Mouse (Mus musculus): Measurements from ENCODE around the gene Spata21.
"Not testable (repeated sequence)": the region's sequence is repeated elsewhere in the genome, so short reads cannot be mapped to it uniquely, and the experiment has no call there.

Gene Spata21

DNA sequence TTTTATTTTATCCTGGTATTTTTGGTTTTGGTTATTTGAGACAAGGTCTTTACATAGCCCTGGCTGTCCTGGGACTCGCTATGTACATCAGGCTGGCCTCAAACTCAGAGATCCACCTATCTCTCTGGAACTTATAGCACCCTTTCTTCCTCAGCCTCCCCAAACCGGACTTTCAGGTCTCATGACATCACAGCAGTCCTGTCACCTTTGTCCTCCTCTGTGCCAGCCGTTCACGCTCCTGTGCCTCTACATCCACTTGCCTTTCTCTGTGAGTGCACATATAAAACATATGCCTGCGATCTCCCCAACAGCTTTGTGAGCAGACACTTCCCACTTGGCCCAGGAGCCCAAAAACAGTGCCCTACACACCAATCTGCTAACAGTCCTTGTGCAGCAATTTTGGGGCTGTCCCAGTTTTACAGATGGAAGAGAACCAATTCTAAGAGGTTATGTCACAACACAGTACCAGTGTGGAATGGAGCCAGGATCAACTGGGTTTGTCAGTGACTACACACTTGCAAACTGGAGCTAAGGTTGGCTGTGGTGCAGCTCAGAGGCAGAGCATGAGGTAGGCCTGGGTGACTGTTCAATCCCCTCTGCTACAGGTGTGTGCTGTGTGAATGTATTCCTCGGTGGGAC lies 42.7 kb downstream of the Spata21 start:
- peak; percentile 82 for DNase-seq (ENCODE audit: low spot score)

GRCm38 (mm10) chr4:141131531-141132061 lies 43.5 kb downstream of the Spata21 start:
- DNase-seq (ENCODE audit: low spot score) = peak; percentile 31

- no peak for DNase-seq (ENCODE audit: low spot score)
Measured at GRCm38 (mm10) chr4:141132191-141132590, 44.1 kb downstream of the Spata21 start.

DNA sequence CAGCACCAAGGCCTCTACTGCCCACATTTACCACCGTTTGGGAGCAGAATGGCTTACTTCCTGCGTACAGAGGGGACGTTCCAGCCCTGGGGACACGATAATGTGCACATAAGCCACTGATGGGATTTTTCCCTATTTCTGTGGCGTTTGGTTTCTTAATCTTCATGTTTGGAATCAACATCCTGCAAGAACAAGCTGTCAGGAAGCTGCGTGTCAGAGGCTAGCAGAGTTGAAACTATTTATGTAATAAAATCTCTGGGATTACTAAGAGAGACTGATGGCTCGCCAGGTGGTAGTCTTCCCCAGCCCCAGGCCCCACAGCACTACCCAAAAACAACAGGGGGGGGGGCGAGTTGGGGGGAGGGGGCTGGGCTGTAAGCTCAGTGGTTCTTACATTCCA lies 45.1 kb downstream of the Spata21 start:
- no peak for DNase-seq (ENCODE audit: low spot score)

DNA sequence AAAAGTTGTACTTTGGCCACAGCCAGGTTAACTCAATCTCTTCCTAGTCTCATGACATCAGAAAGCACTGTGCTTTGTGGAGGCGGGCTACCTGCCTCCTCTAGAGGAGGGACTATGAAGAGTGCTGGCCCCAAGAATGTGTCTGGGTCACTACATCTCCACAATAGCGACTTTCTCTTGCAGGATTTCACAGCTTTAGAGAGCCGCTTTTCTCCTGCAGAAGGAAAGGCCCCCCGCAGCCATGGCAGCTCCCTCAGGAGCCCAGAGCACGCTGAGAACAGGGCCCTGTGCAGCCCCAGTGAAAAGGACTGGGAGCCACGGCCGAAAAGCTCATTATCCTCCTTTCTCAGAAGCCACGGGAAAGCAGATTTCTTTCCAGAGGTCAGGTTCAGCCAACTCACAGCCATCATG lies 45.9 kb downstream of the Spata21 start:
- no peak for DNase-seq (ENCODE audit: low spot score)

DNA sequence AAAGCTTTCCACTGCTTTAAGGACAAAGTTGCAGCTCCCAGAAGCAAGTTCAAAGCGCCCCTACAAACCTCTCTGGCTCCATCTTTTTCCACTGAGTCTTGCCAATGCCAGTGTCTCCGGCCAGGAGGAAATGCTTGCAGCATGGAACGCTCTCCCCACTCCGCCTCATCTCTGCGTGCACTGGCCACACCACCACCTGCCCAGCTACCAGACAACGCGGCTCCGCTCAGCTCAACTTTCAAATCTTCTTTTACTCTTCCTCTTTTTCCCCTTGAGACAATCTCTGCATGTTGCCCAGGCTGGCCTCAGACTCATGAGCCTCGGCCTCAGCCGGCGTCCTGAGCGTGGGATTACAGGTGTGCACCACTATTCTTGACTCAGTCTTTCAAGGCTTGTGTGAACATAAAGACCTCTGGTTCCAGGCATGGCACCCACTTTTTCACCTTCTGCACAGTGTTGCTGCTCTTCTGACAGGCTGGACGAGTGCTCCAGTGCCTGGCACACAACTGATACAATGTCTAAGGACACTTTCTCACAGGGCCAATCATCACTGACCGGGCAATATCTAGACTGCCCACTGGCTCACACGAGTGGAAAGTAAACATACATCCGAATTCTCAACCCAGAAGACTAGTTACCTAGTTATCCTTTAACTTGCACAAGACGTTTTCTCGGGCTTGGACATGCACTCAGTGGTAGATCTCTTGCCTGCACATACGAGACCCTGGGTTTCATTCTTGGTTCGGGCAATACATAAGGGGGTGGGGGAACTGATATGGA lies 46.8 kb downstream of the Spata21 start:
- peak; percentile 38 for DNase-seq (ENCODE audit: low spot score)

DNA sequence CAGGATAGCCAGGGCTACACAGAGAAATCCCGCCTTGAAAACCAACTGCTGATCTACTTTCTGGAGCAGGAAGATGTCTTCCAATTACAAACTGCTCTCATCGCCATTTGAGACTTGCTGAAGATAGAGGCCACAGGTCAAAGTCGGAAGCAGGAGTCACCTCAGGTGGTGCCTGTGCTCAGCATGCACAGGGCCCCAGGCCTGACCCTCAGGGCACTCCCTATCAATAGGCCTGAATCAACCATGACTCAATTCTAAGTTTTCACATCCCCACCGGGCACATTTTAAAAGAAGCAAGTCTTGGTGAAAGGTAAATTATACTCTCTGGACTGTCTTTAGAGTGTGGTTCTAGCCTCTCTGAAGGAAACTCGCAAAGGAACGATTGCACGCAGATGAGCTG lies 48.0 kb downstream of the Spata21 start:
- DNase-seq (ENCODE audit: low spot score) = no peak

DNA sequence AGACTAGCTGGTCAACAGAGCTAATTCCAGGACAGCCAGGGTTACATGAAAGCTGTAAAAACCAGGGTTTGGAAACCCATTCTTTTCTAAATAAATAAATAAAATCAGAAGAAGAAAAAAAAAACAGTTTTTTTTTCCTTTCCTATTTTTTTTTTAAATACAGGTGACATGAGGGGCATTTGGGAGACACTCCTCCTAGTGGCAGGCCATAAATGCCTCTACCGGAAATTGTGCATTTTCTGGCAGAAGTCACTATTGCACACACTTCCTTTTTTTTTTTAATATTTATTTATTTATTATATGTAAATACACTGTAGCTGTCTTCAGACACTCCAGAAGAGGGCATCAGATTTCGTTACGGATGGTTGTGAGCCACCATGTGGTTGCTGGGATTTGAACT lies 49.6 kb downstream of the Spata21 start:
- not testable (repeated sequence) for DNase-seq (ENCODE audit: low spot score)

- peak; percentile 29 for DNase-seq (ENCODE audit: low spot score)
Measured at GRCm38 (mm10) chr4:141138425-141139115, 50.4 kb downstream of the Spata21 start.

DNA sequence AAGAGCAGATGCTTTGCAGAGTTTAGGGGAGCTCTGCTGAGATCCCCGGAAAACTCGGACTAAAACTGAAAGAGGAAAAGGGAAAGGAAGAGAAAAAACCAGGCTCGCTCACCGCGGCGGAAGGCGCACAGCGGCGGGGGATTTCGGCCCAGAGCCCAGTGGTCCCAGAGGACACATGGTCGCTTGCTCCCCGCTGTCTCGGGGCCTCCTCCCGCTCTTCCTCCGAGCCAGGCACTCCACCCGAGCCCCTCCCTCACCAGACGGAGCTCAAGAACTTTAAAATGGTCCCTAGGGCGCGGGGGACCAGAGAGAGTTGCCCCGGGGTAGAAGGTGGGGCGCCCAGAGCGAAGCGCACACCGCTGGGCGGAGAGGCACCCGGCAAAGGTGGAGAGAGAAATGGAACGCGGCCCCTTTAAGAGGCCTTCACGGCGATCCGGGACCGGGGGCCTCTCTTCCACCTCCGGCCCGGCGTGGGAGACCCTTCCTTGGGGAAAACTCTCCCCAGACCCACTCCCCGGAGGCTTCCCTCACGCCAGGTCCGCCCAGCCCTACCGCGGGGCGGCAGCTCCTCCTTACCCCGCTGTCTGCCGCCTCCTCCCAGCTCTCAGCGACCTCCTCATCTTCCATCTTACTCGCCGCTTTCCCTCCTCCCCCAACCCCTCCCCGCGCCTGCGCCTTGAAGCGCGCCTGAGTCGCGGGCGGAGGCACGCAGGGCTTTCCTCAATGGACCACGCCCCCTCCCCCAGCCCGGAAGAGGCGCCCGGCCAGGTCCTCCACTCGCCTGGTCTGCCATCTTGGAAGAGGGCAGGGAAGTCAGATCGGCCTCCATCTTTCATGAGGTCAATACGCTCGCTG lies 51.2 kb downstream of the Spata21 start, which contains the start of gene Szrd1:
Gene Szrd1, minus strand, starts transcription at position 660 of the 855 bp plus-strand sequence.
- DNase-seq (ENCODE audit: low spot score) = peak; percentile 99

DNA sequence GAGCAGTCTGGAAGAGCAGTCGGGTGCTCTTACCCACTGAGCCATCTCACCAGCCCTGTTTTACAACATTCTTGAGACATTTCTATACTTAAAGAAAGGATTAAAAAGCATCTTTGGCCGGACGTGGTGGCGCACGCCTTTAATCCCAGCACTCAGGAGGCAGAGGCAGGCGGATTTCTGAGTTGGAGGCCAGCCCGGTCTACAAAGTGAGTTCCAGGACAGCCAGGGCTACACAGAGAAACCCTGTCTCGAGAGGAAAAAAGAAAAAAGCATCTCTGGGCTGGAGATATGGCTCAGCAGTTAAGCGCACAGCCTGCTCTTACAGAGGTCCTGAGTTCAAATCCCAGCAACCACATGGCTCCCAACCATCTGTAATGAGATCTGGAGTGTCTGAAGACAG lies 52.2 kb downstream of the Spata21 start:
- DNase-seq (ENCODE audit: low spot score) = not testable (repeated sequence)

DNA sequence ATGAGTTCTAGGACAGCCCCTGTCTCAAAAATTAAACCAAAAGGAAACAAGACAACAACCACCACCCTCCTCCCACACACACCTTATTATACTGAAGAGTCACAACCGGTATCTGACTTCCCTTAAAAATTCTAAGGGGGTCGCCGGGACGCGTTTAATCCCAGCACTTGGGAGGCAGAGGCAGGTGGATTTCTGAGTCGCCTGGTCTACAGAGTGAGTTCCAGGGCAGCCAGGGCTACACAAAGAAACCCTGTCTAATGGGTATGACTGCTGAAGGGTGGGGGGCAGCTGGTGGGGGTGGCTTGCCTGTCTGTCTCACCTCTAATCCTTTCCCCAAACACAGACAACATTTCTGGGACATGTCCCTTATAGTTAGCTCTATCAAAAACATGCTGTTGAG lies 52.8 kb downstream of the Spata21 start:
- DNase-seq (ENCODE audit: low spot score) = no peak

- DNase-seq (ENCODE audit: low spot score) = peak; percentile 77
Measured at GRCm38 (mm10) chr4:141142285-141142811, 54.2 kb downstream of the Spata21 start.

- DNase-seq (ENCODE audit: low spot score) = not testable (repeated sequence)
Measured at GRCm38 (mm10) chr4:141145124-141145523, 57.0 kb downstream of the Spata21 start.

- no peak for DNase-seq (ENCODE audit: low spot score)
Measured at GRCm38 (mm10) chr4:141146491-141147033, 58.4 kb downstream of the Spata21 start.

DNA sequence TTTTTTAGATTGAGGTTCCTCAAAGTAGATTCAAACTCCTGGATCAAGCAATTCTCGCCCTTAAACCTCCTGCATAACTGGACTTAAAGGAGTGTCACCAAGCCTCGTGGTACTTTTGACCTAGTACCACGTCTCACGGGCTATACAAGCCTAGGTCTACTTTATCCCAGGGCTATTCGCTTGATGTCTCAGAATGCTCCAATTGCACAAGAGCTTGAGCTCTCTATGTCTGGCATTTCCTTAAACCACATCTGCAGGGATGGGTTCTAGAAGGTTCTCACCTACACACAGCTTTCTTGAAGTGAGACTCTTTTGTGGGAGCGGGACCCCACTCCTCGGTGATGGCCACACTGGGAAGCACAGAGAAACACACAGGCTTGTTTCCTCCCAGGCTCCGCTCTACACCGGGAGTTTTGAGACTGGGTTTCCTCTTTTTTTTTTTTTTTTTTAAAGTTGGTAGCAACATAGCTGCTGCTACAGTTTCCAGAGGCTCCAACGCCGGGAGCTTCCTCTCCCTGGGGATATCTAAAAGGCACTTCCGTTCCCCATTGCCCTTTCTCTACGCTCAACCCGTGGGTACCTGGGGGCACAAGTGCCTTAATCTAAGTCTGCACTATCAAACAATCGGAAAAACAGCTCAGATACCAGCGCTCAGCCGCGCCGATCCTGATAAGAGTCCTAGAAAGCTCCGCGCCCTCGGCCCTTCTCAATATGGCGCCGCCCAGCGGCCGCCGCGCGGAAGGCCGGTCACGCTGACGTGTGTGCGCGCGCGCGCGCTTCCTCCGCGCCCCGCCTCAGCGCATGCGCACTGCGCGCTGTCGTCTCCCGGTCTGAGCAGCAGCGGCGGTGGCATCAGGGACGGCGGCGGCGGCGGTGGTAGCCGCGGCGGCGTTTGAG lies 59.2 kb downstream of the Spata21 start, which contains the start of gene Fbxo42:
Gene Fbxo42, plus strand, starts transcription at position 802 of the 897 bp plus-strand sequence.
- peak; percentile 94 for DNase-seq (ENCODE audit: low spot score)

GRCm38 (mm10) chr4:141148009-141148801 lies 60.1 kb downstream of the Spata21 start:
- DNase-seq (ENCODE audit: low spot score) = peak; percentile 32

DNA sequence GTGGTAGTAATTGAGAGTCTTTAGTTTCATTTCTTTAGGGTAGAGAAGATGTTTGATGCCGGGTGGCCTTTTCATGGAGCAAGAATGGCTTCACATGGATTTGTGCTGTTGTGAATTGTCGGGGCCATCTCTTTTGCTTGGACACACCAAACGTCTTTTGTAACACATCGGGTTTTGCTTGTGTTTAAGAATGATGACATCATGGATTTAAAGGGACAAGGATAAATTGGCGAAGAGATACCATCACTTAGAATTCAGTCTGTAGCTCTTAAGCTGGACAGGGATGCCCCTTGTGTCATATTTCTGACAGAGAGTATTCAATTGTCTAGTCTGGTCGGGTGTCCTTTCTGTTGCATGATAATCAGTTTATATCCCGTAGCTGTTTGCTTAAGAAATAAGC lies 61.0 kb downstream of the Spata21 start:
- DNase-seq (ENCODE audit: low spot score) = no peak

- no peak for DNase-seq (ENCODE audit: low spot score)
Measured at GRCm38 (mm10) chr4:141157485-141157884, 69.4 kb downstream of the Spata21 start.
